Mouse (Mus musculus) heart, embryonic 10.5 days (tissue): ENCODE measurements around the gene Klrd1. TPM values are rescaled to one million over a fixed set of nuclear protein-coding genes. Genes with fewer than 3 reads are reported as not detected.
"Not testable (repeated sequence)": the region's sequence is repeated elsewhere in the genome, so short reads cannot be mapped to it uniquely, and the experiment has no call there.

ENCODE experiments used
- DNase-seq: peaks from one replicate; pipeline ENCODE4 v3.0.0-alpha.2; 2017; ENCODE audit warnings: low spot score
- H3K27ac ChIP-seq: fragments of 300-500 bp; sonication (generic); 2 replicates; pipeline ENCODE4 v1.5.1; 2016; ENCODE audit warnings: mild to moderate bottlenecking
- H3K27me3 ChIP-seq: fragments of 300-500 bp; sonication (generic); 2 replicates; pipeline ENCODE4 v1.6.1; 2016; ENCODE audit warnings: mild to moderate bottlenecking; ENCODE audit not compliant: poor library complexity, insufficient read depth, severe bottlenecking
- H3K36me3 ChIP-seq: fragments of 300-500 bp; sonication (generic); 2 replicates; pipeline ENCODE4 v1.6.1; 2016; ENCODE audit warnings: mild to moderate bottlenecking, moderate library complexity
- H3K4me1 ChIP-seq: fragments of 300-500 bp; sonication (generic); 2 replicates; pipeline ENCODE4 v1.6.1; 2016; ENCODE audit warnings: mild to moderate bottlenecking
- H3K4me3 ChIP-seq: fragments of 300-500 bp; sonication (generic); 2 replicates; pipeline ENCODE4 v1.5.1; 2016; ENCODE audit warnings: mild to moderate bottlenecking, moderate library complexity
- H3K9me3 ChIP-seq: fragments of 300-500 bp; sonication (generic); 2 replicates; pipeline ENCODE4 v1.6.1; 2016; ENCODE audit warnings: mild to moderate bottlenecking, moderate library complexity
- WGBS: fragments of 180-500 bp; shearing (Covaris S2); methylation state at CpG from one replicate; pipeline ENCODE4 v1.1.7; 2016; 5-methylcytosine and 5-hydroxymethylcytosine counted together
- polyA plus RNA-seq: library from polyadenylated mRNA; unstranded; fragments of >200 nt; fragmentation: Nextera tagmentation; extraction: Ambion mirVana; gene quantifications from 2 replicates; pipeline ENCODE4 v1.2.1, GENCODE M21; 2016

The Klrd1 gene
- polyA plus RNA-seq, 1 experiment from 2014 or later: not detected

GRCm38 (mm10) chr6:129581896-129582295 lies 9.7 kb upstream of the Klrd1 start:
- Histone ChIP-seq H3K9me3 (no peaks in the 10 kb centered on the region), H3K4me1 (no peaks in the 10 kb centered on the region), H3K27ac (no peak overlapping the region), H3K4me3 (no peak overlapping the region), H3K27me3 (no peaks in the 10 kb centered on the region), H3K36me3 (no peaks in the 10 kb centered on the region)
- DNase-seq: no peak
- 71% methylated on average over 4 of the region's 4 CpGs for whole genome bisulfite sequencing

GRCm38 (mm10) chr6:129583014-129583413 lies 8.6 kb upstream of the Klrd1 start:
- 76% methylated on average over 3 of the region's 3 CpGs for WGBS
- H3K4me1 ChIP-seq: no peaks in the 10 kb centered on the region

DNA sequence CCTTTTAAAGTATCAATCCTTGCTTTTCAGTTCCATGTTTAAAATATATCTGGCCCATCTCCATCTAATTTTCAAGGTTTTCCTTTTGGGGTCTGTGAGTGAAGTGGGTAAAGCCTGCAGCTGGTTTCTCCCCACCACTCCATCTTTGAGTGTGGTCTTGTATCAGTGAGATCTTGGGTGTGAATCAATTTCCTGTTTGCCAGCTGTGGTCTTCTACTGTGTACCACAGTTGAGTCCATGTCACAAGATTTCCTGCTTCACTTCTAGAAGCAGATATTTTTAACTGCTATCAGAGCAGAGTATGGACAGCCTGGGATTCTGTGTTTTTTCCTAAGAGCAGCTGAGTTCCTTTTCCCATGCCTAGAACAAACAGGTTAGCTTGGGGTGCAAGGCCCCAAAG lies 16.8 kb downstream of the Klrd1 start:
- H3K27ac ChIP-seq: no peak overlapping the region
- H3K36me3 ChIP-seq: no peaks in the 10 kb centered on the region
- no peaks in the 10 kb centered on the region for H3K9me3 ChIP-seq
- no peaks in the 10 kb centered on the region for H3K4me1 ChIP-seq
- H3K27me3 ChIP-seq: no peaks in the 10 kb centered on the region
- no peak overlapping the region for H3K4me3 ChIP-seq
- DNase-seq: no peak

More at GRCm38 (mm10) chr6:129583014-129583413, 8.6 kb upstream of the Klrd1 start:
- no peaks in the 10 kb centered on the region for H3K27me3 ChIP-seq
- no peak for DNase-seq
- no peak overlapping the region for H3K27ac ChIP-seq
- H3K36me3 ChIP-seq: no peaks in the 10 kb centered on the region
- no peaks in the 10 kb centered on the region for H3K9me3 ChIP-seq
- no peak overlapping the region for H3K4me3 ChIP-seq

GRCm38 (mm10) chr6:129623735-129624134 lies 32.2 kb downstream of the Klrd1 start, which contains the start of gene Klrk1:
Gene Klrk1, minus strand, starts transcription at chr6:129623864.
- H3K27ac ChIP-seq: no peak within 1 kb of the TSS
- no peak for DNase-seq
- no peaks in the 10 kb centered on the region for H3K9me3 ChIP-seq
- 83% methylated on average over 4 of the region's 4 CpGs for WGBS
- no peaks in the 10 kb centered on the region for H3K27me3 ChIP-seq
- no peaks in the 10 kb centered on the region for H3K4me1 ChIP-seq
- H3K4me3 ChIP-seq: no peak within 1 kb of the TSS
- no peaks in the 10 kb centered on the region for H3K36me3 ChIP-seq

GRCm38 (mm10) chr6:129631046-129631445 lies 39.5 kb downstream of the Klrd1 start:
- WGBS: 70% methylated on average over 2 of the region's 2 CpGs
- H3K4me1 ChIP-seq, H3K36me3 ChIP-seq, DNase-seq, H3K9me3 ChIP-seq, H3K27ac ChIP-seq, H3K27me3 ChIP-seq, H3K4me3 ChIP-seq: not testable (repeated sequence)

GRCm38 (mm10) chr6:129643237-129643636 lies 51.7 kb downstream of the Klrd1 start, which contains the start of gene Klrc3:
Gene Klrc3, minus strand, starts transcription at chr6:129643337.
- not testable (repeated sequence) for H3K9me3 ChIP-seq, H3K36me3 ChIP-seq, H3K27ac ChIP-seq, H3K4me1 ChIP-seq, DNase-seq, H3K4me3 ChIP-seq, H3K27me3 ChIP-seq
- WGBS: 76% methylated on average over 3 of the region's 3 CpGs

DNA sequence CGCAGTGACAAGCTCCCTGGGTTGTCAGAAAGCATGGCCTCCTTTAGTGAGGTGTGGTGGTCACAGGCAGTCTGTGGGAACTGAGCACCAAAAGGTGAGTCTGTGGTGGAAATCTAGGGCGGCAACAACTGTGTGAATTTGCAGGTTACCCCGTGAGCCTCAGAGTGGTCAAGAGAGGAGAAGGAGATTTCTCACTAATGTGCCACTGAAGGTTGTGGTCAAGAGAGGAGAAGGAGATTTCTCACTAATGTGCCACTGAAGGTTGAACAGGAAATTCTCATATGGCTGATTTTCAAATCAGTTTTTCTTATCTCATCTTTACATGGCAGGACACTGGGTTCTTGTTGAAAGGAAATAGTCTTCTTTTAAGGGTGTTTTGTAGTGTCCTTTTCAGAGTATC lies 52.5 kb downstream of the Klrd1 start:
- not testable (repeated sequence) for DNase-seq, H3K4me3 ChIP-seq, H3K27ac ChIP-seq, H3K27me3 ChIP-seq, H3K36me3 ChIP-seq, H3K9me3 ChIP-seq, H3K4me1 ChIP-seq
- WGBS: 71% methylated on average over 1 of the region's 3 CpGs

Other genes with a start within 250 kb of the Klrd1 start
- gene Clec12a, start 249.1 kb upstream of the Klrd1 start, polyA plus RNA-seq: 0.05 TPM in 1 of 2 replicates, not detected in the other
- gene Clec12b, start 205.9 kb upstream of the Klrd1 start, polyA plus RNA-seq: 0.25 and 0.67 TPM in 2 replicates
- 4.8 and 12.8 TPM in 2 replicates for gene Clec1b, start 194.5 kb upstream of the Klrd1 start, polyA plus RNA-seq
- gene Clec9a, start 182.9 kb upstream of the Klrd1 start, polyA plus RNA-seq: 0.14 and 0.17 TPM in 2 replicates
- 0.48 and 0.54 TPM in 2 replicates for gene Clec1a, start 139.8 kb upstream of the Klrd1 start, polyA plus RNA-seq
- 0.20 and 0.28 TPM in 2 replicates for gene Olr1, start 84.6 kb upstream of the Klrd1 start, polyA plus RNA-seq
- gene Tmem52b, start 79.2 kb upstream of the Klrd1 start, polyA plus RNA-seq: not detected in 2 replicates
- 30.8 and 34.4 TPM in 2 replicates for gene Gabarapl1, start 58.6 kb upstream of the Klrd1 start, polyA plus RNA-seq
- not detected in 2 replicates for gene Klre1, start 13.9 kb upstream of the Klrd1 start, polyA plus RNA-seq
- 0.04 and 0.09 TPM in 2 replicates for gene Klrk1, start 32.1 kb downstream of the Klrd1 start, polyA plus RNA-seq
- gene Klrc3, start 51.6 kb downstream of the Klrd1 start, polyA plus RNA-seq: not detected in 2 replicates
- gene Klrc2, start 68.9 kb downstream of the Klrd1 start, polyA plus RNA-seq: not detected in 2 replicates
- gene Klrc1, start 87.2 kb downstream of the Klrd1 start, polyA plus RNA-seq: not detected in 2 replicates
- gene Klri1, start 125.3 kb downstream of the Klrd1 start, polyA plus RNA-seq: not detected in 2 replicates
- not detected in 2 replicates for gene Klri2, start 148.7 kb downstream of the Klrd1 start, polyA plus RNA-seq
- not detected in 2 replicates for gene Gm156, start 192.5 kb downstream of the Klrd1 start, polyA plus RNA-seq